Mouse (Mus musculus): ENCODE data around the gene Tmsb15b1. TPM values are rescaled to one million over a fixed set of nuclear protein-coding genes. Genes with fewer than 3 reads are reported as not detected.

Tmsb15b1 gene
- 13.7 and 16.2 TPM in 2 replicates for polyA plus RNA-seq (2014; fragmentation: Nextera tagmentation; extraction: Ambion mirVana)

DNA sequence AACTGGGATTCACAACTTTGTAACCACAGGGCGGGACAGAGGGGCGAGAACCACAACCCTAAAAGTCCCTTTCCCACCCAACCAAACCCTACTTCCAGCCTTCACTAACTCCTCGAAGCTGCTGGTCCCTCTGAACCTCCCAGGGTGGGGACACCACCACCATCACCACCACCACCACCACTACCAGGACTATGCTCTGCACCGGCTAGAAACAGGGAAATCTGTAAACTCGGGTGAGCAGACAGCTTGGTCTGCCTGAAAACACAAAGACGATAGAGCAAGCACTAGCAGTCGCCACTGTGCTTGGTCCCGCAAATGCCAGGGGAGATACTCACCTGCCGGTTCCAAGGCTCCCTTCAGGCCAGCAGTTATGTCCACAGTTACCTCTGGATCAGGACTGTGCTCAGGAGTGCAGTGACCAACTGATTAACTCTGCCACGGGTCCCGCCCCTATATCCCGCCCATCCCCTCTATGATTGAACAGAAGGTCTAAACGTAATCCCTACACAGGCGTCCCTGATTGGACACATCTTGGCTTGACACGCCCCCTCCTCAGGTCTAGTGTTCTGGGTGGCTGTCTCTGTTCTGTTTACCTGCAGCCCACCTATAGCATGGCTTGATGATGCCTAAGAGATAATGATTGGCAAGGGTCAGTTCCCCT, at the start of gene Tmsb15b1, which contains the start of gene Tmsb15l:
Tmsb15b1 (minus strand) TSS at position 451 of the 661 bp plus-strand sequence.
Tmsb15l (minus strand) TSS at position 446 of the 661 bp plus-strand sequence.
- Histone ChIP-seq H3K4me1 (ENCODE audit: control insufficient read depth in 2 of 2, insufficient read depth in 2 of 2, low read length in 2 of 2) (no peaks in the 10 kb centered on the region), H3K4me3 (ENCODE audit: control insufficient read depth in 1 of 2, insufficient read depth in 1 of 2, low read depth in 1 of 2, low read length in 2 of 2) (peak within 1 kb of the TSS; percentile 38 to 54), H3K9ac (ENCODE audit: low read length) (peak within 1 kb of the TSS; percentile 50), H3K9me3 (ENCODE audit: control insufficient read depth, low read length) (no peaks in the 10 kb centered on the region), H3K27me3 (ENCODE audit: control insufficient read depth, insufficient read depth, low read length) (no peaks in the 10 kb centered on the region), H3K4me2 (ENCODE audit: low read length) (peak within 1 kb of the TSS; percentile 63), H3K27ac (replicated peaks in 1 of 2; ENCODE audit: control insufficient read depth in 1 of 2, insufficient read depth in 1 of 2, low read depth in 2 of 2, low read length in 2 of 2) (no peak within 1 kb of the TSS), H3K36me3 (ENCODE audit: control insufficient read depth, insufficient read depth, low read length) (no peaks in the 10 kb centered on the region)
- WGBS, result 24% methylated on average over 15 of the region's 15 CpGs
- peak; percentile 95 for ATAC-seq (ENCODE audit: insufficient number of reproducible peaks, insufficient read depth, low FRiP score, low read depth)

DNA sequence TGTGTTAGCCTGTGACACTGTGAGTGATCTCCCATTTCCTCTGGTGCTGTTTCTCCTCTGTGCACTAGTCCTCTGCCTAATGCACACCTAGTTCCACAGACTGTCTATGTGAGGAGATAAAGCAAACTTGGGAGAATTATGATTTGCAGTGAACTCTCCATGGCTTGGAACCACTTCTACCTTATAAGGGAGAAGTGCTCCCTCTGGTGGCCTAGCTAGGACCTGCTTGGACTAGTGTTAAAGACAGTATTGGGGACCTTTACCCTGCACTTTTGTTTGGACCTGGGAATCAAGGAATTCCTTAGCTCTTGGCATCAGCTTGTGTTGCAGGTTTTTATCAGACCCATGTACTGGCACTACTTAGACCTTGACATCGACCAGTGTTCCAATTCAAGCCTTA, 42.6 kb upstream of the Tmsb15b1 start:
- 19% methylated on average over 1 of the region's 1 CpGs for WGBS
- no peak for ATAC-seq (ENCODE audit: insufficient number of reproducible peaks, insufficient read depth, low FRiP score, low read depth)
- Histone ChIP-seq H3K4me1 (ENCODE audit: control insufficient read depth in 2 of 2, insufficient read depth in 2 of 2, low read length in 2 of 2) (no peaks in the 10 kb centered on the region), H3K27ac (replicated peaks in 1 of 2; ENCODE audit: control insufficient read depth in 1 of 2, insufficient read depth in 1 of 2, low read depth in 2 of 2, low read length in 2 of 2) (no peak overlapping the region), H3K36me3 (ENCODE audit: control insufficient read depth, insufficient read depth, low read length) (peaks cover 5% of the 10 kb centered on the region), H3K4me2 (ENCODE audit: low read length) (no peak overlapping the region), H3K9ac (ENCODE audit: low read length) (no peak overlapping the region), H3K9me3 (ENCODE audit: control insufficient read depth, low read length) (no peaks in the 10 kb centered on the region), H3K27me3 (ENCODE audit: control insufficient read depth, insufficient read depth, low read length) (no peaks in the 10 kb centered on the region), H3K4me3 (ENCODE audit: control insufficient read depth in 1 of 2, insufficient read depth in 1 of 2, low read depth in 1 of 2, low read length in 2 of 2) (no peak overlapping the region)

DNA sequence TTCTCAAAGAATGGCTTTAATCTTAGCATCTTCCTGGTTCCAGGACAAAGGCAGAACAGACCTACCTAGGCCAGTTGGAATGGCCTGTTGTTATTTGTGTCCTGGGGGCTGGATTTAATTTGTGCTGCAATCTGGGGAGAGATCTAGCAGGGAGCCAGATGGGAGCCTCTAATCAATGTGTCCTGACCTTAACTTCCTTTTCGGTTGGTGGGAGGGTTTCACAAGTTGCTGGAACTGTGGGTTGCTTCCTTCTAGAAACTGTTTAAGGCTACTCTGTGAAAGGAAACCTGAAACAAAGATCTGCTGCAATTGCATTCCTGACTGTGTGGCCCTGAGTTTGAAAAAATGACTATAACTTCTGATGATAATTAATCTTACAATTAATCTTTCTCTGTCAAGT, 41.0 kb upstream of the Tmsb15b1 start:
- Histone ChIP-seq H3K9ac (ENCODE audit: low read length) (no peak overlapping the region), H3K27ac (replicated peaks in 1 of 2; ENCODE audit: control insufficient read depth in 1 of 2, insufficient read depth in 1 of 2, low read depth in 2 of 2, low read length in 2 of 2) (no peak overlapping the region), H3K27me3 (ENCODE audit: control insufficient read depth, insufficient read depth, low read length) (no peaks in the 10 kb centered on the region), H3K9me3 (ENCODE audit: control insufficient read depth, low read length) (no peaks in the 10 kb centered on the region), H3K36me3 (ENCODE audit: control insufficient read depth, insufficient read depth, low read length) (peaks cover 16% of the 10 kb centered on the region), H3K4me1 (ENCODE audit: control insufficient read depth in 2 of 2, insufficient read depth in 2 of 2, low read length in 2 of 2) (no peaks in the 10 kb centered on the region), H3K4me3 (ENCODE audit: control insufficient read depth in 1 of 2, insufficient read depth in 1 of 2, low read depth in 1 of 2, low read length in 2 of 2) (no peak overlapping the region), H3K4me2 (ENCODE audit: low read length) (no peak overlapping the region)
- whole genome bisulfite sequencing, result 72% methylated on average over 1 of the region's 1 CpGs
- ATAC-seq (ENCODE audit: insufficient number of reproducible peaks, insufficient read depth, low FRiP score, low read depth), result no peak

DNA sequence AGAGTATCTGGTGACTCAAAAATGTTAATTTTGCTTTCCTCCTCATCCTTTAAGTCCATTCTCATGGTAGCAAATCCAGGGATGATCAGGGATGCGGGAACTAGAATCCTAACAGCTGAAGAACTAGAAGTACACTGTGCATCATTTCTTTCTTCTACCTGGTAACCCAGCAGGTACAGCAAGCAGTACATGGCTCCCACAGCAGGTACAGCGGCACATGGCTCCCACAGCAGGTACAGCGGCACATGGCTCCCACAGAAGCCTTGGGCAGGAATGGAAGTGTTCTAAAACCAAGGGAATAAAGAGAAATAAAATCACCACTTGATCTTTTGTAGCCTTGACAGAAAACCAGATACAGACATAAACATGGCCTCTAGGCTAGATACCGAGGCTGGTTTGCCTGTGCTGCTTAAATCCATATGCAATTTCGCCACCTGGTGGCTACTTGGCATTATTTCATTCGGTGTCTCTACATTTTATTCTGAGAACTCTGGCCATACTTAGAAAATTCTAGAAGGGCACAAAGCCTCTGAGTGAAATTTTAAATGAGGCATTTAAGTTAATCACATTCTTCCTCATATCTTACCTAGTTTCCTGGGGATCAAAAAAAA, 38.5 kb upstream of the Tmsb15b1 start:
- Histone ChIP-seq H3K4me1 (ENCODE audit: control insufficient read depth in 2 of 2, insufficient read depth in 2 of 2, low read length in 2 of 2) (no peaks in the 10 kb centered on the region), H3K27ac (replicated peaks in 1 of 2; ENCODE audit: control insufficient read depth in 1 of 2, insufficient read depth in 1 of 2, low read depth in 2 of 2, low read length in 2 of 2) (no peak overlapping the region), H3K4me3 (ENCODE audit: control insufficient read depth in 1 of 2, insufficient read depth in 1 of 2, low read depth in 1 of 2, low read length in 2 of 2) (no peak overlapping the region), H3K27me3 (ENCODE audit: control insufficient read depth, insufficient read depth, low read length) (no peaks in the 10 kb centered on the region), H3K4me2 (ENCODE audit: low read length) (no peak overlapping the region), H3K9ac (ENCODE audit: low read length) (no peak overlapping the region), H3K36me3 (ENCODE audit: control insufficient read depth, insufficient read depth, low read length) (peaks cover 19% of the 10 kb centered on the region), H3K9me3 (ENCODE audit: control insufficient read depth, low read length) (no peaks in the 10 kb centered on the region)
- no peak for ATAC-seq (ENCODE audit: insufficient number of reproducible peaks, insufficient read depth, low FRiP score, low read depth)
- WGBS, result 46% methylated on average over 6 of the region's 6 CpGs

DNA sequence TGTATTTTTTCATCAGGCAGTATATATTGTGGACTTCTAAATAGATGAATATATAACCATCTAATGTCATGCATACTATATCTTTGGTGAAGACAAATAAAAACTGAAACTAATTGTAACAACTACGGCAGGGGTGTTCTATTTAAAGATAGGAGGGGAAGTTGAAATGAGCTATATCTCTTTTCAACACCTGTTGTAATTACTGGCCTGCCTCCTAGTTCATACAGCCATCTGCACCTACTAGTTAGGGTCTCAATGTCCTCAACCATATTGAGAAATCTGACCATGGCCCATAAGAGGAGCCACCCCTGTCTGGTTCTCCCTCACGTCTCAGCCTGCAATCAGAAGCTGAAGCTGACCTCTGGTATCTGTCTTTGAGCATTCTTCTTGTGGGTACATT, 19.6 kb upstream of the Tmsb15b1 start:
- Histone ChIP-seq H3K4me1 (ENCODE audit: control insufficient read depth in 2 of 2, insufficient read depth in 2 of 2, low read length in 2 of 2) (no peaks in the 10 kb centered on the region; a peak in 1 of 4 replicates), H3K4me2 (ENCODE audit: low read length) (no peak overlapping the region), H3K4me3 (ENCODE audit: control insufficient read depth in 1 of 2, insufficient read depth in 1 of 2, low read depth in 1 of 2, low read length in 2 of 2) (no peak overlapping the region), H3K27me3 (ENCODE audit: control insufficient read depth, insufficient read depth, low read length) (no peaks in the 10 kb centered on the region), H3K36me3 (ENCODE audit: control insufficient read depth, insufficient read depth, low read length) (0 out of 2 replicates have a peak, but pooled peaks cover 3% of the 10 kb centered on the region), H3K9me3 (ENCODE audit: control insufficient read depth, low read length) (no peaks in the 10 kb centered on the region), H3K9ac (ENCODE audit: low read length) (no peak overlapping the region), H3K27ac (replicated peaks in 1 of 2; ENCODE audit: control insufficient read depth in 1 of 2, insufficient read depth in 1 of 2, low read depth in 2 of 2, low read length in 2 of 2) (no peak overlapping the region)
- 81% methylated on average over 2 of the region's 2 CpGs for WGBS
- ATAC-seq (ENCODE audit: insufficient number of reproducible peaks, insufficient read depth, low FRiP score, low read depth), result no peak

DNA sequence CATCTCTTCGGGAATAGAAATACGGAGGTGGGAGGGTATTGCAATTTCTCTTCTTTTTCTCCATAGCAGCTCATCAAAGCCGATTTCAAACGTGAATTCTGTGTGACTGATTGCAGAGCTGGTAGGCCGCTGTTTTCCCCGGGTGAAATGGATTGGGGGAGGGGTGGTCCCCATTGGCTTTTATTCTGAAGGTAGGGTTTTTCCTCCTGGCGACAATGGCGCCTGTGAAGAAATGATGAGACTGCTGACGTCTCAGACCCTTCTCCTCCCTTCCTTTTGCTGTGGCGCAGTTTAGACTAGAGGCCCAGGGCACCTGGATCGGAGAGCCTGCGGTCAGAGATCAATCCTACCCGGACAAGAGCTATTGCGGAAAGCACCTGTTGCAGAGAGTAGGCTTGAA, 17.0 kb upstream of the Tmsb15b1 start:
- Histone ChIP-seq H3K9ac (ENCODE audit: low read length) (no peak overlapping the region), H3K27me3 (ENCODE audit: control insufficient read depth, insufficient read depth, low read length) (no peaks in the 10 kb centered on the region), H3K4me1 (ENCODE audit: control insufficient read depth in 2 of 2, insufficient read depth in 2 of 2, low read length in 2 of 2) (no peaks in the 10 kb centered on the region; a peak in 1 of 4 replicates), H3K36me3 (ENCODE audit: control insufficient read depth, insufficient read depth, low read length) (no peaks in the 10 kb centered on the region), H3K27ac (replicated peaks in 1 of 2; ENCODE audit: control insufficient read depth in 1 of 2, insufficient read depth in 1 of 2, low read depth in 2 of 2, low read length in 2 of 2) (no peak overlapping the region), H3K9me3 (ENCODE audit: control insufficient read depth, low read length) (no peaks in the 10 kb centered on the region), H3K4me2 (ENCODE audit: low read length) (peak overlapping the region; percentile 72), H3K4me3 (ENCODE audit: control insufficient read depth in 1 of 2, insufficient read depth in 1 of 2, low read depth in 1 of 2, low read length in 2 of 2) (no peak overlapping the region; a peak in 1 of 4 replicates)
- WGBS, result 30% methylated on average over 14 of the region's 14 CpGs
- ATAC-seq (ENCODE audit: insufficient number of reproducible peaks, insufficient read depth, low FRiP score, low read depth), result no peak

DNA sequence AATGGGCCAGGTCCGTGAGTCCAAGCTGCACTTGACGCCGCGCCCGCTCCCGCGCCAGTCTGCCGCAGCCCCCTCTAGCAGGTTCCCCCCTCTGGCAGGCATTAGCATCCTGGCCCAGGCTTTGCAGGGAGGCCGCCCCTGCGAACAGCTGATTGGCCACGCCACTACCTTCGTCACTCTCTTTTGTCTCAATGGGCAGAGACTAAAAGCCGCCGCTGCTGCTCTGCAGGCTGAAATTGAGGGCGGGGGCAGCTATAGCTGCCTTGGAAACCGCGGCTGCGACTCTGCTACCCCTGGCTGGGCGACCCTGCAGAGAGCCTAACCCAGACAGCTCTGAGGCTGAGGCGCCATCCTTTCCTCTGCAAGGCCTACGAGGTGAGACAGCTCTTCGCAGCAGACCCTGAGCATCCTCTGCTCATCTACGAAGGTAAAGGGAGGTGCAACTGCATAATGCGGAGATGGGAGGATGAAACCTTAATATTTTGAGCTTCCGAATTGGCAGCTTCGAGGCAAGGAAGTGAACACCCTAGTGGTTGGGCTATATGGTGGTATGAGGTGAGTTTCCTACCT, 16.4 kb upstream of the Tmsb15b1 start, which contains the start of gene Zcchc18:
Zcchc18 (plus strand) TSS at position 178 of the 570 bp plus-strand sequence.
- no peaks in the 10 kb centered on the region for H3K27me3 ChIP-seq (ENCODE audit: control insufficient read depth, insufficient read depth, low read length)

More for the DNA sequence above, 16.4 kb upstream of the Tmsb15b1 start, which contains the start of gene Zcchc18:
- peak within 1 kb of the TSS; percentile 72 for H3K4me2 ChIP-seq (ENCODE audit: low read length)
- peak within 1 kb of the TSS; percentile 38 for H3K9ac ChIP-seq (ENCODE audit: low read length)
- 19% methylated on average over 26 of the region's 26 CpGs for WGBS
- H3K27ac ChIP-seq (replicated peaks in 1 of 2; ENCODE audit: control insufficient read depth in 1 of 2, insufficient read depth in 1 of 2, low read depth in 2 of 2, low read length in 2 of 2), result no peak within 1 kb of the TSS
- H3K4me1 ChIP-seq (ENCODE audit: control insufficient read depth in 2 of 2, insufficient read depth in 2 of 2, low read length in 2 of 2), result no peaks in the 10 kb centered on the region; a peak in 1 of 4 replicates
- no peaks in the 10 kb centered on the region for H3K9me3 ChIP-seq (ENCODE audit: control insufficient read depth, low read length)
- H3K4me3 ChIP-seq (ENCODE audit: control insufficient read depth in 1 of 2, insufficient read depth in 1 of 2, low read depth in 1 of 2, low read length in 2 of 2), result peak within 1 kb of the TSS; percentile 37 to 39
- H3K36me3 ChIP-seq (ENCODE audit: control insufficient read depth, insufficient read depth, low read length), result no peaks in the 10 kb centered on the region
- ATAC-seq (ENCODE audit: insufficient number of reproducible peaks, insufficient read depth, low FRiP score, low read depth), result peak; percentile 73; the same call in 1 of the 2 replicates
